Mouse (Mus musculus): ENCODE data around the gene Esrrg. TPM values are rescaled to one million over a fixed set of nuclear protein-coding genes. Genes with fewer than 3 reads are reported as not detected.

Esrrg gene
- total RNA-seq, 2 experiments from 2014 or later = not detected

DNA sequence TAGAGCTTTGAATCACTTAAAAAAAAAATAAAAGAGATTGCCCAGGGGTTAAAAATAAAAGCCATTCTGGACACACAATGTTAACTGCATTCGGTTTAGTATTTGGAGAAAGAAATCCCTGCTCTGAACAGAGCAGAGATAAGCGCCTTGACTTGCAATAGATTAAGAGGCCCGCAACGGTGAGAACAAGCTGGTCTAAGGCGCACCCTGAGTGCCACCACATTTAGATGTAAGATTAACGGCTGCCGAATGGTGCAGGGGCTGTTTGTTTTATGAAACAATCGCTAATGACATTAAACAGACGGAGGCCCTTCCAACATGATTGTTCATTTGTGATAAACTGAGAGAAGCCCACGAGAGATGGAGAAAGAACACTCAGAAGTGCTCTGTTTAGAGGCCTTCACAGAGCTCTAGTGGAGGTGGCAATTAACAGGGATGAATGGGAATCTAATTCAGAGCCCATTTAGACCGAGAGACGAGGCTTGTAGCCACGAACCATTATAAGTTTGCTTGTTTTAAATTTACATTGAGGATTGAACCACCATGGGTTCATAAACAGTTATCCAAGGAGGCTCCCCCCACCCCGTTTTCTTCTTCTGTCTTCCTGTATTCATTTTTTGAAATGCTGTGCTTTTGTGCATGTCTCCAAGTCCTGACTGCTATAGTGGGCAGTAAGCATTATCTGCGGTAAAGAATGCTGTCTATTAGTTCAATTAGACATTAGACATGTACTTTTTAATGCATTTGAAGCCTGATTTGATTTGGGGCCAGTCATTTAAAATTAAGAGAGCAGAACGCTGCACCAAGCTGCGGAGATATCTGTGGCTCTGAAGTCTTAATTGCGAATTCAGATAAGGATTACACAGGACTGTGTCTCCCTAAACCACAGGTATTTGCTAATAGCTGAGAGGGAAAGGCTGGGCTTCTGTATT, 356.5 kb downstream of the Esrrg start:
- ATAC-seq (replicated peaks; ENCODE audit: low FRiP score, poor library complexity, severe bottlenecking) = no peak

DNA sequence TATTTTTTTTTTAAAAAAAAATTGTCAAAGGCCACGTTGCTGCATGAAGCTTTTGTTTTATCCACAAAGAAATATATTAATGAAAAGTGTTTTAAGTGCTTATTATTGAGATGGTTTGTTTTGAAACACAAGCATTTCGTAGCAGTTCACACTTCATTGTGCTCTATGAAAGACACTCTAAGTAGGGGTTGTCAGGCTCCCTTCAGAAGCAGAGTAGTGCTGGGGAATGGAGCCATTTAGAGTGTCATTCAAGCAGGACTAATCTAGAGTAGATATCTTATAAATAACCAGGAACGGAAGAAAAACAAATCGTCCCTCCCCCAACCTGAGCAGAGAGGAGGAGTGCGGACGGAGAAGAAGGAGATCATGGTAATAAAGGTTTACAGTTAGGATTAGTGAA, 357.3 kb downstream of the Esrrg start:
- ATAC-seq (replicated peaks; ENCODE audit: low FRiP score, poor library complexity, severe bottlenecking) = no peak

DNA sequence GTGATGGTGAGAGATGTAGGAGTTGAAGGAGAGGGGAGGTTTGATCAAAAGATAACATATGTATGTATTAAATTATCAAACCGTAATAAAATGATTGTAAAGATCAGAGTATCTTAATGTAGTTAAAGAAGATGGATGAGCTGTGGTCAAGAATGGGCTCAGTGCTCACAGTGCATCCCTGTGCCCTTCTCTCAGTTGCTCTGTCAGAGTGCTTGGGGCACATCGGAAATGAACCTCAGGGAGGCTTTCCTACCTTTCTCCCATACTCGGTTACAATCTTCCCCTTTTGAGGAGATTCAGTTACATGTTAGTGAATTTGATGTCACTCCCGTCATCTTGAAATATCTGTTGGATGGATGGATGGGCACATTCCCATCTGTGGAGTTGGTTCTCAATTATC, 359.8 kb downstream of the Esrrg start:
- no peak for ATAC-seq (replicated peaks; ENCODE audit: low FRiP score, poor library complexity, severe bottlenecking)

DNA sequence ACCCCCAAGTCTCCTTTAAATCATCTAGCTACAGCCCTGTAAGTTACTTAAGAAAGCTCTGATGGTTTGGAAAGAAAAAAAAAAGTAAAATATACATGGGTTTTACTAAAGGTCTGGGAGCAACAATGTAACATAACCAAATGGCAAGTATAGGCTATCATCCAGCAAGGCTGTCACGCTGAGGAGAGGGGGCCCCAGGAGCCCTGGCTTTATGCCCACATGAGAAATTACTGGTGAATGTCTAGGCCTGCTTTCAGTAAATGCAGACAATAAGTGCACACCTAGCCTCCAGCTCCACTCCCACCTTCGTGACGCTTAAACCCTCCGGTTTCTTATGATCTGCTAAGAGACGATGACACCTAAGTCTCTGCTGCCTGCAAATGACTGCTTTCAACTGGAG, 360.9 kb downstream of the Esrrg start:
- ATAC-seq (replicated peaks; ENCODE audit: low FRiP score, poor library complexity, severe bottlenecking) = no peak

DNA sequence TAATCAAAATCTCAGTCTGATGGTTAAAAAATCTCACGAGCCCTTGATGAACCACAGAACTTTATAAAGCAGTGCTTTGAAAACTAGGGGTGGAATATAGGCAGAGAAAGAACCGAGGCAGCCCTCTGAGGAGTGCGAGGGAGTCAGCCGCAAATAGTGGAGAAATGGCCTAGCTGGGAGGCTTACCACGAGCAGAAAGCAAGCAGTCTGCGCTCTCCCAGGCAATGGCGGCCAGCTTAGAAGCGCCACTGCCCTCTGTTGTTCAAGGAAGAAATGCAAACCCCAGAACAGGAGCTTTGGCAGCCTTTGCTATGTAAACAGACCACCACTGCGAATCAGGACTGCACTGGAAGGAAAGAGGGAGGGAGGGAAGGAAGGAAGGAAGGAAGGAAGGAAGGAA, 365.8 kb downstream of the Esrrg start:
- no peak for ATAC-seq (replicated peaks; ENCODE audit: low FRiP score, poor library complexity, severe bottlenecking)

DNA sequence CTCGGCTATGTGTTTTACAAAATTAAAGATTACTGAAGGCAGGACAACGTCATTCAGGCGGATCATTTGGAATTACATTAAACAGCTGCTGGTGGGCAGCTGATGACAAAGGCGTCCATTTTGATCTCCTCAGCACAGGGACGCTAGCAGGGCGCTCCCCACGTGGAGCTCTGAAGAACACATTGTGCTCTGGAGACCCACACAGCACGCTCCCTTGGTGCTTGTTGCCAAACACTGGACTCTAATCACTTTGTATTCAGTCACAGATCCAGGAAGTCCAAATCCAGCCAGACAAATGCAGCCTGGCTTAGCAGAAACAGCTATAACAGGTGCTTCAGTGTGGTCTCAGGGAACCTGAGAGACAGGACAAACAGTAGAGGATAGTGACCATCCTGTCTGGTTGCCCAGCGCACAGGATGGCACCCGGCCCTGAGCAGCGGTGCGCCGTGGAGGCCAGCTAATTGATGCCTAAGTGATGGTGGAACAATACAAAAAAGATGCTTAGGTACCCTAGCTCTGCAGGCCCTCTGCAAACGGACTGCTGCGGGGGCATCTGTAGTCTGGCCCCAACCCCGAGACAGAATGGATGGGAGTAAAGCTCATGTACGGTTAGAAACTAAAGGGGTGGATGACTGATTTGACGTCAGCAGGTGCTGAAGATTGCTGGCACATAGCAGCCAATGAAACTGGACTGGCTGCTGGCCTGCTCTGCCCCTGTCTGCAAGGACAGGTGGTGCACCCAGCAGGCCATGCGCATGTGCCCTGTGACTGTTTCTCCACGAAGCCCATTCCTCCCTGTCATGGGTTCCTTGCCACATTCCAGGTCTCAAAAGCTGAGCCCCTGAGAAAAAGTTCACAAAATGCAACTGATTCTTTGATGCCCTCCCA, 367.1 kb downstream of the Esrrg start:
- ATAC-seq (replicated peaks; ENCODE audit: low FRiP score, poor library complexity, severe bottlenecking) = no peak

DNA sequence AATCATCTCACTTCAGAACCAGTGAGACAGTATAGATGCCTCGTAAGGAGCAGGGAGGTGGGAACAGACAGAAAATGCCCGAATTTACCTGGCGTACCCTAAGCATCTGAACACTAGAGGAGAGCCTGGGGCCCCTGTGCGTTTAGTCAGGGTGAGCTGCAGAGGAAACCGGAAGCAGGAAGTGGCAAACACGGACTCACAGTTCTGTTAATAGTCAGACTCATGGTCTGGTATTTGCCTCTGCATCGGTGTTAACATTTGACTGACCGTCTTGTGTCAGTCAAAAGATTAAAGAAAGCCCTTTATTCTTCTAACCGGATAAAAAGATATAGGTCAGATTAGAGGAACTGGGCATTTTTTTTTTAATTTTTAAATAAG, 367.8 kb downstream of the Esrrg start:
- ATAC-seq (replicated peaks; ENCODE audit: low FRiP score, poor library complexity, severe bottlenecking) = no peak

DNA sequence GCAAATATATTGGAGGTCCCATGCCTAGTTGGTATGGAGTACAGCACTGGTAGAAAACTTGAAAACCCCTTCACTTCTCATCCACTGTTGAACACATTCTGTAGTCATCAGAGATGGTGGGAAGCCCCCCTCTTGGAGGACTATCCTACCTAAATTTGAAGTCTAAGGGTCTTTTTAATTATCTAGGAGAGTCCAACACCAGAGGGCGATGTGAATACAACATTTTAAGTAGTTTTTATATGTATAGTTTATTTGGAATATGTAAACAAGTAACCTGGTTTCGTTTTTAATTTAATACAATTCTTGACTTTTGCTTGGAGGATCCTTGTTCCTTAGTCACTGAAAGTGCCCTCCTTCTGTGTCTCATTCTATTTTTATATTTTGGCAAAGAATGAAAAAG, 372.4 kb downstream of the Esrrg start:
- ATAC-seq (replicated peaks; ENCODE audit: low FRiP score, poor library complexity, severe bottlenecking) = no peak

DNA sequence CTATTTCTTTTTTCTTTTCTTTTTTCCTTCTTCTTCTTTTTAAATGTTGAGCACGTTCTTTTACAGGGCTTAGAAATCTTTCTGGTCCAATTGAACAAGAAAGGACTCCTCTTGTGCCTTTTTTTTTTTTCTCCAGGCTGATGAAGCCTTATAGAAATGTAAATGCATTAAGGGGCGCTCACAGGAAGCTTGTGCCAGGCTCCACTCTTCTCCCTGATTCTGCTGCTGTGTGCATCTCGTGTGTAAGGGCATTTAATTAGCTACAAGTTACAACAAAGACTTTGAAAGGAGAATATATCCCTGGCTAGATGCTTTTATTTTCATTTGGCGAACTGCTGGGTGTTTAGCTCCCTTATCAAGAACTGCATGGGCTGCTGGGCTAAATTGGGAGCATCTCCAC, 374.6 kb downstream of the Esrrg start:
- ATAC-seq (replicated peaks; ENCODE audit: low FRiP score, poor library complexity, severe bottlenecking) = no peak

DNA sequence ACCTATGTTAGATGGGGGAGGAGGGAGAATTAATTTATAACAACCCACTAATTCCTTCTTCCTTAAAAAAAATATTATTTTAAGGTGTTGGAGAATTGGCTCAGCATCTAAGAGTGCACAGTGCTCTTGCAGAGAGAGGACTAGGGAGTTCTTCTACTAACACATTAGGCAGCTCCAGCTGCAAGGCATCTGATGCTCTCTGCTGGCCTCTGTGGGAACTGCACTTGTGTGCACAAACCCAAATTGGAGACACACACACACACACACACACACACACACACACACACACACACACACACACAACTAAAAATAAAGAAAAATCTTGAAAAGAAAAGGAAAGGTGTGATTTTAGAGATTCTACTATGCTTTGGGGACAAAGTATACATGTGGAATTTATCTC, 381.6 kb downstream of the Esrrg start:
- no peak for ATAC-seq (replicated peaks; ENCODE audit: low FRiP score, poor library complexity, severe bottlenecking)

DNA sequence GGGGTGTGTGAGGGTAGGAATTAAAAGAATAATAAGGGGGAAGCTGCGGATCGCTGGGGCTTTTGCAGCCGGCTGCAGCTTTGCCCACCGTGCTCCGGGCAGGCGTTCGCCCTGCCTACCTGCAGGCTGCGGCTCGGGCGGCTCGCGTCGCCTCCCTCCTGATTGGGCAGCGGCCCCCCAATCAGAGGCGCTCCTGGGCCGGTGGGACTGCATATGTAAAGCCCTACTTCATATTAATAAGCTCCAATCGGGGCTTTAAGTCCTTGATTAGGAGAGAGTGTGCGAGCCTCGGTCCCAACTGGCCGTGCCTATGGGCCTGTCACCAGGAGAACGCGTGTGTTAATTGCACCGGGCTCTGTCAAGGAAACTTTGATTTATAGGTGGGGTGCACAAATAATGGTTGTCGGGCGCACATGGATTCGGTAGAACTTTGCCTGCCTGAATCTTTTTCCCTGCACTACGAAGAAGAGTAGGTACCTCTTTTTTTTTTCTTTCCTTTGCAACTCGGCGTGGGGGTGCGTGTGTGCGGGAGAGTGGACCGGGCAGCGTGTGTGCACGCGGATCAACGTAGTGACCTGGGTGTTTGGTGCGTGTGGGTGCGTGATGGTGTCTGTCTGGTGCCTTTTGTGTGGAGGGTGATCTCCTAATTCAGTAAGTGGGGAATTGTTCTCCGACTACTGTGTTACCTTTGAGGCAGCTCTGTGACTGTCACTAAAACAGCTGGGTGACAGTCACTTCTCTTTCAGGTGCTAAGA, 389.2 kb downstream of the Esrrg start:
- 0 out of 2 replicates have a peak, but pooled peaks have one; percentile 19 for ATAC-seq (replicated peaks; ENCODE audit: low FRiP score, poor library complexity, severe bottlenecking)

DNA sequence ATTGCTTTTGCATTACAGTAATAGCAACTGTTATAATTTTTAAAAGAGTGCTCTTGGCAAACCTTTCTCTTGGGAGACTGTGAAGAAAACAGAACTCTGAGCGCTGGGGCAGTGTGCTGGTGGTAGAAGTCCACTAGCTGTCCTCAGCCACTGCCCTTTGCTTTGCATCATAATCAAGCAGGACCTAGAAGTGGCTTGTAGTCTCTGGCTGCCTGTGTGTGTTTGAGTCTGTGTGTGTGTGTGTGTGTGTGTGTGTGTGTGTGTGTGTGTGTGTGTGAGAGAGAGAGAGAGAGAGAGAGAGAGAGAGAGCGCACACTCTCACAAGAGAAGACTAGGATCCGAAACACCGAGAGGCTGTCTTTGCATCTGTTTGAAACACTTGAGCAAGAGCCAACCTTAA, 390.5 kb downstream of the Esrrg start:
- no peak for ATAC-seq (replicated peaks; ENCODE audit: low FRiP score, poor library complexity, severe bottlenecking)

DNA sequence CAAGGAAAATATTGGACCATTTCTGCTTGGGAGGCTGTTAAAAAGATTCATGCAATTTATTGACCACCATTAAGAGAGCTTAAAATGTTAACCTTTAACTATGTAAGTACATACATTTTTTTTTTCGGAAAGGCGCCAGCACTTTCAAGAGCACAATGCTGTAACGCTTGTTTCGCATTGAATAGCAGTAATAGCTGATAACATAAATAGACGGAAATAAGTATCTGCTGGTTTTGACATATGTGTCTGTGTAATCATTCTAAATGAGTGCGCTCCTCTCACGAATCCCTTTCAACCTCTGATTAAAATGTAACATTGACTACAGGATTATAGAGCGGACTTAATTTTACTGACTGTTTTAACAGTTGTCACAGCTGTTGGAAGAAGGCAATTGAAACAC, 391.6 kb downstream of the Esrrg start:
- no peak for ATAC-seq (replicated peaks; ENCODE audit: low FRiP score, poor library complexity, severe bottlenecking)

DNA sequence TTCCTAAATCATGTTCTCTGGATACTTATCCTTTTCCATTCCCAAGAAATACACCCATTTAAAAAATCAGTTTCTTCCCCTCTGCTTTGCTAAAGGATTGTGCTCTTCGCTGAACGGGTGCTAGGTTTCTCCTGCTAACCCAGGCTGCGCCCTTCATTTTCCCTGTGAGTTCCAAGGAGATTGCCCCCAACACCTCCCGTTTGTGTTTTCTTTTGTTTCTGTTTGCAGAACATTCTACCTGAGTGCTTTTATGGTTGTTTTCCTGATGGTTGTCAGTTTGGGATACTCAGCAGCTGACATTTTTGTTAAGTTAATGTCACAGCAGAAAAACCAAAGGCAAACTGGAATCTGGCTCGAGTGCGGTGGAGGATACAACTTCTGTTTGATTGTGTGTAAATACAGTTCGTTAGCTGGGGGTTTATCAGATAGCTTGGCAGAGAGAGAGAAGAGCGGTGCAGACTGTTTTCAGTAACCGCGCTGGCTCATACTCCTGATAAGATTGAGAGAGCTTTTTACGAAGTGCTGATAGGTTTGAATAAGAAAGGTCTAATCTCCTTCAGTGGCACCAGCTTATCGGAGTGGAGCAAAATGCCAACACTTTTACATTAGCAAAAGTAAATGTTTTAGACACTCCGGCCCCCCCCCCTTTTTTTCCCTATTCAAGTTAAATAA, 398.4 kb downstream of the Esrrg start:
- no peak for ATAC-seq (replicated peaks; ENCODE audit: low FRiP score, poor library complexity, severe bottlenecking)

DNA sequence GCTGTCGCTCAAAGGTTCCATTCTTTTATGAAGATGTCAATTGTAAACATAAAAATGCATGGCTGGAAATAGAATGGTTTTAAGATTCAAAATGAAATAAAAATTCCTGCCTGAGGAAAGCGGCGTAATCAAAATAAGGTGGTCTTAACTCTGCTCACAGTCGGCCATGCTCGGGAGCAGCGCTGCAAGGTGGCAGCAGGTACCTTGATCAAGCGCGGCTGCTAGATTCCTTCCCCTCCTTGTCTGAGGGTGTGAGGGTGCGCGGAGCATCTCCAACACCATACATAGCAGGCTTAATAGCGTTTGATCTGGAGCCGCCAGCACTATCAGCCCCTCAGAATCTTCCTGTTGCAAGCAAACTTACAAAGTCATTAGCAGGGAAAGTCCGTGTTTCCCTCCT, 399.9 kb downstream of the Esrrg start:
- ATAC-seq (replicated peaks; ENCODE audit: low FRiP score, poor library complexity, severe bottlenecking) = no peak

DNA sequence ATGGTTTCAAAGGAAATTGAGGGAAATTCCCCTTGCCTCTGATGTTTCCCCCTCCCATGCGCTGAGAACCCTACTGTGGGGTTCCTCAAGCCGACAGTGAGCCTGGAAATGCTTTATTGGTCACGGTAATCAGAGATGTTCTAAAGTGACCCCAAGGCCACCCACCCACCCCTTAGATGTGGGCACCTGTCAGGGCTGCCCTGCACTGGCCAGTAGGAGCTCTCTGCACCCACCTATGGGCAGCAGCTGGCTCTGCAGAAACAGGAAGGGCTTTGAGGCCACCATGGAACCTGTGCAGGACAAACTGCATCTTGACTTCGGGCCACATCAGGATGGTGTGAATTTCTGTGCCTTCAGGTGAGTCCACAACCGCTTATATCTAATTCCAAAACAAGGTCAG, 401.3 kb downstream of the Esrrg start:
- ATAC-seq (replicated peaks; ENCODE audit: low FRiP score, poor library complexity, severe bottlenecking) = no peak

DNA sequence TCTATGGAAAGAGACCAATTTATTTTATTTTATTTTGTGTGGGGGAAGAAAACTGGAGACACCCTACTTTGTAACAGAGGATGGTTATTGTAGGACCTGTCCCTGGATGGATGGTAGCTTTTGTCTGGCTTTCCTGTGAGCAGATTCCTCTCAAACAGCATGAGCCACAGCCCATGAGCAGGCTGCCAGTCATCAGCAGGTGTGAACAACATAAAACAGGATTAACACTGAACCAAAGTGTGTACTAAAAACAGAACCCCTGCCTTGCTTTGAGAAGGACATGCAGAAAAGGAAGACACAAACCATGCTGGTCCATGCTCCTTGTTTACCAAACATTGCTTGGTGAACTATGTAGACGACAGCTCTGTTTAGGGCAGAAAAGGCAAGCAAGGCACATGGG, 402.3 kb downstream of the Esrrg start:
- ATAC-seq (replicated peaks; ENCODE audit: low FRiP score, poor library complexity, severe bottlenecking) = no peak

DNA sequence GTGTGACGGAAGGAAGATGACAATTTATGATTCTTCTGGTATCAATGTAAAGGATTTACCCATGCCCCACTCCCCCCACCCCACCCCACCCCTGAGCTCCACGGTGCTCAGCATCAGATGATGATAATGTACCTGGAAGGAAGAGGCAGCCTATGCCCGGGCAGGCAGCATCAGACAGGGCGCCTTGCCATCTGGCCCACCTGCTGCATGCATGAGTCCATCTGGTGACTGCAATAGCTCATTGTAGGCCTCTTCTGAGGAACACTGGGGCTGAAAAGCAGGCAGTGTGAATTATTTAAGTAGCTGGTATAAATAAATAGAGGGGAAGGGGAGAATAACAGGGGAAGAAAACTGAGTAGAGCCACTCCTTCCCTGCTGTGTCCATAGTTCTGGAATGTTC, 405.8 kb downstream of the Esrrg start:
- no peak for ATAC-seq (replicated peaks; ENCODE audit: low FRiP score, poor library complexity, severe bottlenecking)

DNA sequence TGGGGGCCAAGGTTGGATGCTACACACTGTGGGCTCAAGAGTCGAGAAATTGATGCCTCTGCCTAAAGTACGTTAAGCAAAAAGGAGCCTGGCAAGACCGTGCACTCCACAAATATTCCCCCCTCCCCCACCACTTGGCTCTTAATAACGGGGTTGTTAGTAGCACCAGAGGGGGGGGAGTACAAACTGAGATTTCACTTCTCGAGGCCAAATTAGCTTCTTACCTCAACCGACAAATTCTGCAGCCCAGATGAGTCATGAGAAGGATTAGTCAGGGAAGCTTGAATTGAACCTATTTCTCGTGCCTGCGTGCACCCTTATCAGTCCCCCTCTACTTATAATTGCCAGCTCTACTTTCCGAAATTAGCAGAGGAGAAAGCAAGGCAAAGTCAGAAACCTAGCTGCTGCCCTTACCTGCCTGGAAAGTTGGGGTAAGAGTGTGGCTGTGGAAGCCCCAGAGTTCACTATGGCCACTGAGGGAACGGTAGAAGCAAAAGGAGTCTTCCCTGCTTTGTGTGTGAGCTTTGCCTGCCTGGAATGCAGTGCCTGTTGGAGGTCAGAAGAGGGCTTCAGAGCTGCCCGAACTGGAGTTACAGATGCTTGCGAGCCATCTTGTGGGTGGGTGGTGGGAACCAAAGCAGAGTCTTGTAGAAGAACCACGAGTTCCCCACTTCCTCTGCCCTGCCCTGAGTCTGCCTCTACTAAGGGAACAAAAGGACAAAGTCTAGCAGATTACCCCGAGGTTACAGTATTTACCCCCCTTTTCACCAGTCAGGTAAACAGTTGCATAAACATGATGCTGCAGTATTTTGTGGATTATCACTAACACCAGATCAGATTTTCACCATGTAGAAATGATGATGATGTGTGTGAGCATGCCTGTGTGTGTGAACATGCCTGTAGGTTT, 409.6 kb downstream of the Esrrg start:
- ATAC-seq (replicated peaks; ENCODE audit: low FRiP score, poor library complexity, severe bottlenecking) = no peak; the same call in 1 of the 2 replicates

Data from erythroid progenitor cell, adult 5-6 weeks (primary cell).